Mouse (Mus musculus) embryonic facial prominence, embryonic 11.5 days (tissue): ENCODE data around the gene Plekhn1. TPM values are rescaled to one million over a fixed set of nuclear protein-coding genes. Genes with fewer than 3 reads are reported as not detected.

Experiments
- ATAC-seq: fragments of 200-750 bp; cut with Nextera tagmentation; replicated peaks from 2 replicates; pipeline ENCODE4 v1.8.0; 2017; ENCODE audit warnings: low read depth; ENCODE audit not compliant: insufficient number of reproducible peaks, low FRiP score, low TSS enrichment
- DNase-seq: peaks from one replicate; pipeline ENCODE4 v3.0.0-alpha.2; 2015; ENCODE audit warnings: low spot score
- H3K27ac ChIP-seq: fragments of 300-500 bp; sonication (generic); replicated peaks from 2 replicates; pipeline ENCODE4 v1.5.1; 2014; ENCODE audit warnings: mild to moderate bottlenecking, low read depth, low read length, control low read depth
- H3K27me3 ChIP-seq: fragments of 300-500 bp; sonication (generic); 2 replicates; pipeline ENCODE4 v1.6.1; 2014; ENCODE audit warnings: mild to moderate bottlenecking, low read length, moderate library complexity, mixed read lengths; ENCODE audit not compliant: control insufficient read depth, insufficient read depth
- H3K36me3 ChIP-seq: fragments of 300-500 bp; sonication (generic); replicated peaks from 2 replicates; pipeline ENCODE4 v1.6.1; 2014; ENCODE audit warnings: low read depth, mild to moderate bottlenecking, low read length, moderate library complexity, mixed read lengths; ENCODE audit not compliant: control insufficient read depth, insufficient read depth
- H3K4me1 ChIP-seq: fragments of 300-500 bp; sonication (generic); 2 replicates; pipeline ENCODE4 v1.6.1; 2014; ENCODE audit warnings: low read length, mixed read lengths; ENCODE audit not compliant: control insufficient read depth, insufficient read depth
- H3K4me2 ChIP-seq: fragments of 300-500 bp; sonication (generic); 2 replicates; pipeline ENCODE4 v1.6.1; 2014; ENCODE audit warnings: low read depth, mild to moderate bottlenecking, control low read depth, low read length, moderate library complexity
- H3K4me3 ChIP-seq: fragments of 300-500 bp; sonication (generic); 2 replicates; pipeline ENCODE4 v1.5.1; 2014; ENCODE audit warnings: low read depth, low read length, control low read depth
- H3K9ac ChIP-seq: fragments of 300-500 bp; sonication (generic); replicated peaks from 2 replicates; pipeline ENCODE4 v1.6.1; 2014; ENCODE audit warnings: mild to moderate bottlenecking, control low read depth, low read length
- H3K9me3 ChIP-seq: fragments of 300-500 bp; sonication (generic); replicated peaks from 2 replicates; pipeline ENCODE4 v1.6.1; 2016; ENCODE audit warnings: mild to moderate bottlenecking, low read length, inconsistent platforms, mixed read lengths; ENCODE audit not compliant: control insufficient read depth
- WGBS: fragments of 180-500 bp; shearing (Covaris S2); extraction: QIAGEN DNeasy Blood & Tissue Kit; methylation state at CpG from one replicate; pipeline ENCODE4 v1.1.7; 2014; 5-methylcytosine and 5-hydroxymethylcytosine counted together
- polyA plus RNA-seq: library from polyadenylated mRNA; unstranded; fragments of >200 nt; fragmentation: Nextera tagmentation; extraction: Ambion mirVana; gene quantifications from 2 replicates; pipeline ENCODE4 v1.2.1, GENCODE M21; 2014

Plekhn1 gene
- 15.3 and 15.7 TPM in 2 replicates for polyA plus RNA-seq

DNA sequence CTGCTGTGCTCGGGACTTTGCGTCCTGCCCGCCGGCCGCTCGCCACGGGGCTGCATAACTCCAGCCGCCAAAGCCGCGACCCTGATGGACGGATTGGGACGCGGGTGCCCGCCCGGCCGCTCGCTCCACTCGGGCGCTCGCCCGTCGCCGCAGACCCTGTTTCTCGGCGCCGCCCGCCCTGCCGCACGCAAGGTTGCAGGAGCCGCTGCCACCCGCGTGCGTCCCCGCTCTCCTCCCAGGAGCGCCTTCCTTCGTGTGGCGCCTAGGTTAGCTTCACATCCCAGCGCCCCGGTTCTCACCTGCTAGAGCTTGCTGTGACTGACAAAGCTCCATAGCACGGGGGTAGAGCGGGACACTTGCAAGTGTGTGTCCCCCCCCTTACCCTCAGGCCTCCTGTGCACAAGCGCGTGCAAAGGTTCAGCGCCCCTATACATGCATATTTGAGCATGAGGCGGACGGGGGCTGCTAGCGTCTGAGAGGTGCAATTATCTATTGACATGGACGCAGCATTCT, at the start of gene Plekhn1:
TSS of gene Plekhn1 (minus strand) at position 157 of the 513 bp plus-strand sequence.
- Histone ChIP-seq H3K4me2 (peak within 1 kb of the TSS; percentile 89), H3K9me3 (no peaks in the 10 kb centered on the region), H3K27ac (peak within 1 kb of the TSS; percentile 70), H3K27me3 (no peaks in the 10 kb centered on the region), H3K4me1 (no peaks in the 10 kb centered on the region; the same call in 1 of the 2 replicates), H3K4me3 (peak within 1 kb of the TSS; percentile 92), H3K36me3 (peaks cover 12% of the 10 kb centered on the region), H3K9ac (peak within 1 kb of the TSS; percentile 82)
- ATAC-seq: peak; percentile 20
- peak; percentile 84 for DNase-seq
- WGBS: 0% methylated on average over 30 of the region's 48 CpGs

- DNase-seq (peak; percentile 8), ATAC-seq (0 out of 2 replicates have a peak, but pooled peaks have one; percentile 36)
- Histone ChIP-seq H3K9ac (no peak within 1 kb of the TSS), H3K27me3 (peaks cover 16% of the 10 kb centered on the region), H3K36me3 (no peaks in the 10 kb centered on the region), H3K27ac (no peak within 1 kb of the TSS), H3K4me3 (no peak within 1 kb of the TSS), H3K4me1 (no peaks in the 10 kb centered on the region; the same call in 1 of the 2 replicates), H3K9me3 (no peaks in the 10 kb centered on the region), H3K4me2 (no peak within 1 kb of the TSS; the same call in 1 of the 2 replicates)
- 2% methylated on average over 26 of the region's 26 CpGs for WGBS
These were observed 20.6 kb upstream of the Plekhn1 start, which contains the start of gene Samd11 for GRCm38 (mm10) chr4:156255078-156255839. TSS of gene Samd11 (minus strand) at chr4:156255657.

DNA sequence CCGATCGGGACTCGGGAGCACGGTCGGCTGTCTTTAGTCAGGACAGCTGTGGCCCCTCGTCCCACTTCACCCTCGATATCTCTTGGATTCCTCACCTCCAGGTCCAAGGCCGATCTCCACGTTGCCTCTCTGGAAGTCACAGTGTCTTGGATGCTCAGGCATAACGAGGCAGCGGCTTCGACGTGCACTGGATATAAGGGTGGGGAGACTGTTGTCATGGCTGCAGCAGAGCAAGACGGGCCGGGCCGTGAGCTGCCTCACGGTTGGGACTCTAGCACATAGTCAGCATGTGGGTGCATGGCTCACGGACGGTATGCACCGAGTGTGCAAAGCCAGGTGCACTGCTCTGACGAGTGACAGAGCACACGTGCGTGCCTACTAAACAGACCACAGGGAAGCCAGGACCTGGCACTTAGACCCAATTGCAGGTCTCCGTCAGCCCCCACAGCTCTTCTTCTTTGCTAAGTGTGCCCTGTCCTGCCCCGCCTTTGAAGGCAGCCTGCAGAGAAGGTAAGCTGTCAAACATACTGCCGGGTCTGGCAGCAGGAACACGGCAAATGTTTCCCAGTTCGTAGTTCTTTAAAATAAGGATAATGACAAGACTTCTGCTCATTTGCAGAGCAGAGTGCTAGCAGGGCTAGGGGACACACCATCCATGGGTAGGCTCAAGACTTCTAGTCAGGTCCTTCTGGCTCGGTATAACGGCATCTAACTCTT, 19.9 kb upstream of the Plekhn1 start:
- Histone ChIP-seq H3K4me2 (peak overlapping the region; percentile 2; the same call in 1 of the 2 replicates), H3K36me3 (no peaks in the 10 kb centered on the region), H3K4me3 (no peak overlapping the region), H3K4me1 (no peaks in the 10 kb centered on the region; the same call in 1 of the 2 replicates), H3K27ac (no peak overlapping the region), H3K9ac (no peak overlapping the region), H3K27me3 (peaks cover 16% of the 10 kb centered on the region), H3K9me3 (no peaks in the 10 kb centered on the region)
- 2% methylated on average over 30 of the region's 30 CpGs for WGBS
- DNase-seq (peak; percentile 13), ATAC-seq (peak; percentile 63)

GRCm38 (mm10) chr4:156253043-156253442, 18.4 kb upstream of the Plekhn1 start:
- Histone ChIP-seq H3K36me3 (peaks cover 3% of the 10 kb centered on the region; the same call in 1 of the 2 replicates), H3K27me3 (peaks cover 16% of the 10 kb centered on the region), H3K27ac (no peak overlapping the region), H3K4me1 (no peaks in the 10 kb centered on the region; the same call in 1 of the 2 replicates), H3K4me2 (no peak overlapping the region), H3K4me3 (no peak overlapping the region), H3K9ac (no peak overlapping the region), H3K9me3 (no peaks in the 10 kb centered on the region)
- WGBS: 50% methylated on average over 7 of the region's 7 CpGs
- DNase-seq: no peak
- no peak for ATAC-seq

DNA sequence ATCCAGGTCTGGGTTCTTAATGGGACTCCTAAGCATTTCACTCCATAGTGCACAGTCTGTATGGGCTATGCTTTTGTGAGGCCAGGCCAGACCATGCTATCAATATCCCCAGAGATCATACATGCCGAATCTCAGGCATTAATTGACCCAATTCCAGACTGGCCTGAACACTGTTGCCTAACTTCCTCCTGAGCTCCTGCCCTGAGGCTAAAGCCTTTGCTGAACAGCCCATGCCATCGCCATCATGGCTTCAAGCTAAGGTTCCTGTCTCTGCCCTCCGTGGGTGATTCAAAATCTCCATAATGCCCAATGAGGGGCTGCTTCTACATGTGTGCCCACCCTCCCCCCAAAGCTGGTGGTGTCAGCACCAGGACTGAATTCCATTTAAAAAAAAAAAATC, 18.0 kb upstream of the Plekhn1 start:
- ATAC-seq (no peak), DNase-seq (no peak)
- 20% methylated on average over 3 of the region's 3 CpGs for WGBS
- no peak overlapping the region for H3K4me3 ChIP-seq
- no peak overlapping the region for H3K4me2 ChIP-seq
- no peaks in the 10 kb centered on the region for H3K9me3 ChIP-seq
- H3K9ac ChIP-seq: no peak overlapping the region
- no peaks in the 10 kb centered on the region; the same call in 1 of the 2 replicates for H3K4me1 ChIP-seq
- H3K27me3 ChIP-seq: peaks cover 16% of the 10 kb centered on the region
- no peak overlapping the region for H3K27ac ChIP-seq
- H3K36me3 ChIP-seq: peaks cover 3% of the 10 kb centered on the region; the same call in 1 of the 2 replicates

- Histone ChIP-seq H3K9ac (no peak overlapping the region), H3K4me2 (no peak overlapping the region), H3K4me3 (no peak overlapping the region), H3K27ac (no peak overlapping the region), H3K27me3 (peaks cover 16% of the 10 kb centered on the region), H3K9me3 (no peaks in the 10 kb centered on the region), H3K4me1 (no peaks in the 10 kb centered on the region; the same call in 1 of the 2 replicates), H3K36me3 (peaks cover 3% of the 10 kb centered on the region)
- ATAC-seq (no peak), DNase-seq (no peak)
- WGBS: 30% methylated on average over 7 of the region's 7 CpGs
These were observed 17.5 kb upstream of the Plekhn1 start for GRCm38 (mm10) chr4:156252140-156252539.

DNA sequence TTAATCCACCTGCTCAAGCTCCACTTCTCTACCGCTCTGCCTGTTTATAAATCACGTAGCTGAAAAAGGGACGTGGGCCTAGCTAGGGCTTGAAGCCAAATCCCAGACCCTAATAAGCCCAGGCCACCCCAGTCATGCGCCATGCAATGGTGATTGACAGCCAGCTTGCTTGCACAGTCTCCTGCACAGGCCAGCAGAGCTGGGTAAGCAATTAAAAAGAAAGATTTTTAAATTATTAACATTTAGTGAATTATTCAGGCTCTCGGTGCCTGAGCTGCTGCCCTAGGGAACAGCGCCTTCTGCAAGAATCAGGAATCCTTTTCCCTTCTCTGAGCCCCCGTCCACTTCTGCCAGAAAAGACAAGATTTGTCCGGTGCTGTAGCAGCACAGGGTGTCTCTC, 16.4 kb upstream of the Plekhn1 start:
- Histone ChIP-seq H3K27ac (no peak overlapping the region), H3K27me3 (peaks cover 16% of the 10 kb centered on the region), H3K4me1 (no peaks in the 10 kb centered on the region; the same call in 1 of the 2 replicates), H3K36me3 (peaks cover 6% of the 10 kb centered on the region), H3K4me2 (no peak overlapping the region), H3K4me3 (no peak overlapping the region), H3K9me3 (no peaks in the 10 kb centered on the region), H3K9ac (no peak overlapping the region)
- ATAC-seq (no peak), DNase-seq (no peak)
- WGBS: 74% methylated on average over 8 of the region's 8 CpGs
